Mouse (Mus musculus): ENCODE results near the gene Nanos3. TPM values are rescaled to one million over a fixed set of nuclear protein-coding genes. Genes with fewer than 3 reads are reported as not detected.

Nanos3 gene
- polyA plus RNA-seq, 1 experiment from 2014 or later, result 5.0 TPM

DNA sequence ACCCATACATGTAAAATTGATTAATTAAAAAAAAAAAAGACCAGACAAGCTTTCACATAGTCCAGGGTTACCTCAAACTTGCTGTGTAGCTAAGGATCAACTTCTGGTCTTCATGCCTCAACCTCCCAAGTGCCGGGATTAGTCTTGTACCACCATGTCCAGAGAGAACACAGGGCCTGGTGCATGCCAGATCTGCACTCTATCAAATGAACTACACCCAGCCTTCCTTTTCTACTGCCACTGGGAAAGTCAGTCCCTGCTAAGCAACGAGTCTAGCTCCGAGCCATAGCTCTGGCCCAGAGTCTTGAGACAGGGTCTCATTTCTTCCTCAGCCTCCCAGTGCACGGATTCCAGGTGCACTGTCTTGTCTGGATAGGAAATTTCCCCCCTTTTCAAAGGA lies 28.3 kb upstream of the Nanos3 start:
- no peak overlapping the region for H3K4me2 ChIP-seq (replicated peaks; ENCODE audit: low read depth, low read length)
- H3K36me3 ChIP-seq (ENCODE audit: control insufficient read depth, insufficient read depth, low read length), result peaks cover 77% of the 10 kb centered on the region
- H3K4me3 ChIP-seq (ENCODE audit: low read depth, low read length), result no peak overlapping the region
- H3K9ac ChIP-seq (replicated peaks; ENCODE audit: low read depth, low read length), result no peak overlapping the region
- peaks cover under 1% of the 10 kb centered on the region; the same call in 1 of the 2 replicates for H3K4me1 ChIP-seq (ENCODE audit: control insufficient read depth, insufficient read depth, low read length)
- WGBS, result 88% methylated on average over 4 of the region's 4 CpGs
- no peaks in the 10 kb centered on the region for H3K27me3 ChIP-seq (ENCODE audit: control insufficient read depth, insufficient read depth, low read length)
- no peaks in the 10 kb centered on the region for H3K9me3 ChIP-seq (ENCODE audit: control insufficient read depth, low read depth, low read length)
- no peak overlapping the region for H3K27ac ChIP-seq (ENCODE audit: low read length)
- no peak for ATAC-seq (ENCODE audit: insufficient number of reproducible peaks, insufficient read depth, low FRiP score, low read depth)

DNA sequence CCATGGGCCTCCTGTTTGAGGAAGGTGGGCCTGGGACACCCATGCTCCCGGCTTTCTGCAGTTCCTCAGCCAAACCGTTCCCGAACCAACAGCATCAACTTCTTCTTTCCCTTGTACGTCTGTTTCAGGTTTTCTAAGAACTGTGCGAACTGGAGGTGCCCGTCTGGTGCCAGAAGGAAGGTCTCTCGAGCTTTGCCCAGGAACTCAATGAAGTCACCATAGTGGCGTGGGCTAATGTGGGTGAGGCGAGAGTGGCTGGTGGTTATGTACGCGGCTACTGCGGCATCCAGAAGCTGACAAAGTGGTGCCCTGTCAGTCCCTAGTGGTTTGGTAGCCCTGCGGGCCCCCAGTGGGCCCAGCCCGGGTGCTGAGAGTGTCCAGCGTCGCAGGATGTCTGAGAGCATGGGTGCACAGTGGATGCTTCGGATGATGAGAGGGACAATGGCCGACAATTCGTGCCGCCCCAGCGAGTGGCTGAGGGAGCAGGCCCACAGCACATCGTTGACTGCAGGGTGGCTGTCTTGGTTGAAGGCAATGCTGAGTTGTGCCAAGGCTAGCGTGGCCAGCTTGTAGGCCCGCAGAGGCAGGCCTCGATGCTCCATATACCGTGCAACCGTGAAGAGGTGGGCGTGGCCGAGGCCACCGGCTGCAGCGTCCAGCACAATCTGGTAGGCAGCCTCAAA lies 27.0 kb upstream of the Nanos3 start:
- no peak overlapping the region for H3K4me3 ChIP-seq (ENCODE audit: low read depth, low read length)
- H3K27ac ChIP-seq (ENCODE audit: low read length), result no peak overlapping the region
- H3K4me1 ChIP-seq (ENCODE audit: control insufficient read depth, insufficient read depth, low read length), result peaks cover 9% of the 10 kb centered on the region; the same call in 1 of the 2 replicates
- no peak overlapping the region for H3K4me2 ChIP-seq (replicated peaks; ENCODE audit: low read depth, low read length)
- H3K36me3 ChIP-seq (ENCODE audit: control insufficient read depth, insufficient read depth, low read length), result peaks cover 67% of the 10 kb centered on the region
- ATAC-seq (ENCODE audit: insufficient number of reproducible peaks, insufficient read depth, low FRiP score, low read depth), result no peak
- no peaks in the 10 kb centered on the region for H3K9me3 ChIP-seq (ENCODE audit: control insufficient read depth, low read depth, low read length)
- 92% methylated on average over 31 of the region's 31 CpGs for WGBS
- H3K9ac ChIP-seq (replicated peaks; ENCODE audit: low read depth, low read length), result no peak overlapping the region
- no peaks in the 10 kb centered on the region for H3K27me3 ChIP-seq (ENCODE audit: control insufficient read depth, insufficient read depth, low read length)

DNA sequence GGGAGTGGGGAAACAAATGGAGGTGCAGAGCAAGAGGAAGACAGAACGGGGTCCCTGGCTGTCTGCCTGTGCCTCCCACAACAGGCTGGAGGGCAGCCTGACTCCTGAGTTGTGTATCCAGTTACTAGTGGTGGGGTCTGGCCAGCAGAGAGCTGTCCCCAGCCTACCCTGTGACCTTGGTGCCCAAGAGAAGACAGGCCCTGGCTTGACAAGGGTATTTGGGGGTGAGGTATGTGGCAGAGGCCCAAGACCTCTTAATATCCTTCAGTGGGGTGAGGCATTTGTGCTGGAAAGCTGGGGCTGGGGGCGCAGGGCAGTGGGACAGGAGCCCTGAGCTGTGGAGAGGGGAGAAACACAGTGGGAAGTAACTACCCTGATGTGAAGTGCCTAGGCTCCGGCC lies 26.2 kb upstream of the Nanos3 start:
- Histone ChIP-seq H3K4me1 (ENCODE audit: control insufficient read depth, insufficient read depth, low read length) (peaks cover 9% of the 10 kb centered on the region; the same call in 1 of the 2 replicates), H3K4me3 (ENCODE audit: low read depth, low read length) (no peak overlapping the region), H3K36me3 (ENCODE audit: control insufficient read depth, insufficient read depth, low read length) (peaks cover 63% of the 10 kb centered on the region), H3K9me3 (ENCODE audit: control insufficient read depth, low read depth, low read length) (no peaks in the 10 kb centered on the region), H3K4me2 (replicated peaks; ENCODE audit: low read depth, low read length) (no peak overlapping the region), H3K27me3 (ENCODE audit: control insufficient read depth, insufficient read depth, low read length) (no peaks in the 10 kb centered on the region), H3K27ac (ENCODE audit: low read length) (no peak overlapping the region), H3K9ac (replicated peaks; ENCODE audit: low read depth, low read length) (no peak overlapping the region)
- WGBS, result 93% methylated on average over 3 of the region's 3 CpGs
- ATAC-seq (ENCODE audit: insufficient number of reproducible peaks, insufficient read depth, low FRiP score, low read depth), result no peak

GRCm38 (mm10) chr8:84210167-84210791 lies 25.3 kb upstream of the Nanos3 start:
- Histone ChIP-seq H3K36me3 (ENCODE audit: control insufficient read depth, insufficient read depth, low read length) (peaks cover 60% of the 10 kb centered on the region), H3K9ac (replicated peaks; ENCODE audit: low read depth, low read length) (no peak overlapping the region)

GRCm38 (mm10) chr8:84208381-84209380 lies 23.7 kb upstream of the Nanos3 start:
- ATAC-seq (ENCODE audit: insufficient number of reproducible peaks, insufficient read depth, low FRiP score, low read depth), result no peak
- H3K36me3 ChIP-seq (ENCODE audit: control insufficient read depth, insufficient read depth, low read length), result peaks cover 50% of the 10 kb centered on the region
- 63% methylated on average over 17 of the region's 17 CpGs for WGBS
- H3K27me3 ChIP-seq (ENCODE audit: control insufficient read depth, insufficient read depth, low read length), result no peaks in the 10 kb centered on the region
- peak overlapping the region; percentile 55 for H3K27ac ChIP-seq (ENCODE audit: low read length)
- no peak overlapping the region for H3K4me3 ChIP-seq (ENCODE audit: low read depth, low read length)
- peaks cover 14% of the 10 kb centered on the region; the same call in 1 of the 2 replicates for H3K4me1 ChIP-seq (ENCODE audit: control insufficient read depth, insufficient read depth, low read length)
- H3K9me3 ChIP-seq (ENCODE audit: control insufficient read depth, low read depth, low read length), result no peaks in the 10 kb centered on the region
- no peak overlapping the region for H3K4me2 ChIP-seq (replicated peaks; ENCODE audit: low read depth, low read length)
- no peak overlapping the region for H3K9ac ChIP-seq (replicated peaks; ENCODE audit: low read depth, low read length)

More at GRCm38 (mm10) chr8:84210167-84210791, 25.3 kb upstream of the Nanos3 start:
- WGBS, result 59% methylated on average over 34 of the region's 34 CpGs
- Histone ChIP-seq H3K4me2 (replicated peaks; ENCODE audit: low read depth, low read length) (no peak overlapping the region), H3K27me3 (ENCODE audit: control insufficient read depth, insufficient read depth, low read length) (no peaks in the 10 kb centered on the region), H3K27ac (ENCODE audit: low read length) (no peak overlapping the region), H3K9me3 (ENCODE audit: control insufficient read depth, low read depth, low read length) (no peaks in the 10 kb centered on the region), H3K4me3 (ENCODE audit: low read depth, low read length) (no peak overlapping the region), H3K4me1 (ENCODE audit: control insufficient read depth, insufficient read depth, low read length) (peaks cover 9% of the 10 kb centered on the region; the same call in 1 of the 2 replicates)
- peak; percentile 67 for ATAC-seq (ENCODE audit: insufficient number of reproducible peaks, insufficient read depth, low FRiP score, low read depth)

DNA sequence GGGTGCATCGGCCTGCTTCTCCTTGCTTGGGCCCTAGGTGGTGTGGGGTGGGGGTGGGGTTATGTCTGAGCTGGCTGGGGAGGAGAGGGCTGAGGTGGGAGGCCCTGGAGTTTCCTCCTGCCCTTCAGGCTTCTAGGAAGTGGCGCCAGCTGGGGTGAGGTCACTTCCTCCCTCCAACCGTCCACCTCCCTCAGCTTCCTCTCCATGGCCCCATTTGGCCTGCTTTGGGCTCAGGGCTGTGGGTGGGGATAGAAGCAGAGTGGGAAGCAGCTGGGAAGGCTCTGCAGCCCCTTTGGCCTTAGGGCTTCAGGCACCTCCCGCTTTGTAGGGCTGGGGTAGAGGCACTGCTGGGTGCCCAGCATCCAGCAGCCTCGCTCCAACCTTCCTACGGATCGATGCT lies 22.8 kb upstream of the Nanos3 start:
- Histone ChIP-seq H3K9me3 (ENCODE audit: control insufficient read depth, low read depth, low read length) (no peaks in the 10 kb centered on the region), H3K9ac (replicated peaks; ENCODE audit: low read depth, low read length) (no peak overlapping the region; the same call in 1 of the 2 replicates), H3K27me3 (ENCODE audit: control insufficient read depth, insufficient read depth, low read length) (no peaks in the 10 kb centered on the region), H3K4me2 (replicated peaks; ENCODE audit: low read depth, low read length) (0 out of 2 replicates have a peak overlapping the region, but pooled peaks have one; percentile 14), H3K4me3 (ENCODE audit: low read depth, low read length) (no peak overlapping the region), H3K36me3 (ENCODE audit: control insufficient read depth, insufficient read depth, low read length) (peaks cover 43% of the 10 kb centered on the region), H3K4me1 (ENCODE audit: control insufficient read depth, insufficient read depth, low read length) (peaks cover 20% of the 10 kb centered on the region; the same call in 1 of the 2 replicates), H3K27ac (ENCODE audit: low read length) (peak overlapping the region; percentile 55)
- ATAC-seq (ENCODE audit: insufficient number of reproducible peaks, insufficient read depth, low FRiP score, low read depth), result no peak
- WGBS, result 48% methylated on average over 7 of the region's 7 CpGs

DNA sequence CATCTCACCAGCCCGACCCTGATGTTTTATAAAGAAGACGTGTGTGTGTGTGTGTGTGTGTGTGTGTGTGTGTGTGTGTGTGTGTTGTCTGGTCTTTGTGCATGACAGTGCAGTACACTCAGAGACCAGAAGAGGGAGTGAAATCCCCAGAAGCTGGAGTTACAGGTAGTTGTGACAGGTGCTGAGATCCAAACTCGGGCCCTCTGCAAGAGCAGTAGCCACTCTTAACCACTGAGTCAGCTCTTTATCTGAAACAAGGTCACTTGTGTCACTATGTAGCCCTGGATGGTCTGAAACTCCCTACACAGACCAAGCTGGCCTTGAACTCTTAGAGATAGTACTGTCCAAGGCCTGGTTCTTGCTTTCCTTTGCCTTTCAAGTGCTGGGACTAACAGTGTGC lies 21.6 kb upstream of the Nanos3 start:
- Histone ChIP-seq H3K4me3 (ENCODE audit: low read depth, low read length) (no peak overlapping the region), H3K4me1 (ENCODE audit: control insufficient read depth, insufficient read depth, low read length) (peaks cover 31% of the 10 kb centered on the region), H3K27ac (ENCODE audit: low read length) (no peak overlapping the region), H3K9me3 (ENCODE audit: control insufficient read depth, low read depth, low read length) (no peaks in the 10 kb centered on the region), H3K9ac (replicated peaks; ENCODE audit: low read depth, low read length) (no peak overlapping the region), H3K27me3 (ENCODE audit: control insufficient read depth, insufficient read depth, low read length) (no peaks in the 10 kb centered on the region), H3K36me3 (ENCODE audit: control insufficient read depth, insufficient read depth, low read length) (peaks cover 37% of the 10 kb centered on the region), H3K4me2 (replicated peaks; ENCODE audit: low read depth, low read length) (no peak overlapping the region)
- no peak for ATAC-seq (ENCODE audit: insufficient number of reproducible peaks, insufficient read depth, low FRiP score, low read depth)
- 87% methylated on average over 3 of the region's 3 CpGs for WGBS

DNA sequence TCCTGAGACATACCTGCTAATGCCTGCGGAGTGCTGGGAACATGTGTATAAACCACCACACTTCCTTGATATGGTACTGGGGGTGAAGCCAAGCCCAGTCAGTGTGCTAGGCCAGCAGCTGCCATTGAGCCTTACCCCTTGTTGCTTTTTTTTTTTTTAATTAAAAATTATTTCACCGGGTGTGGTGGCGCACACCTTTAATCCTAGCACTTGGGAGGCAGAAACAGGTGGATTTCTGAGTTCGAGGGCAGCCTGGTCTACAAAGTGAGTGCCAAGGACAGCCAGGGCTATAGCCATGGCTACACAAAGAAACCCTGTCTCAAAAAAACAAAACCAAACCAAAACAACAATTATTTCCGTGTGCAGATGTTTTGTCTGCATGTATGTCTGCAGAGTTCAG lies 20.1 kb upstream of the Nanos3 start:
- H3K4me1 ChIP-seq (ENCODE audit: control insufficient read depth, insufficient read depth, low read length), result peaks cover 40% of the 10 kb centered on the region
- H3K36me3 ChIP-seq (ENCODE audit: control insufficient read depth, insufficient read depth, low read length), result peaks cover 27% of the 10 kb centered on the region
- no peak for ATAC-seq (ENCODE audit: insufficient number of reproducible peaks, insufficient read depth, low FRiP score, low read depth)
- no peaks in the 10 kb centered on the region for H3K27me3 ChIP-seq (ENCODE audit: control insufficient read depth, insufficient read depth, low read length)
- H3K27ac ChIP-seq (ENCODE audit: low read length), result no peak overlapping the region
- H3K9me3 ChIP-seq (ENCODE audit: control insufficient read depth, low read depth, low read length), result no peaks in the 10 kb centered on the region
- H3K9ac ChIP-seq (replicated peaks; ENCODE audit: low read depth, low read length), result no peak overlapping the region
- WGBS, result 92% methylated on average over 5 of the region's 5 CpGs
- H3K4me3 ChIP-seq (ENCODE audit: low read depth, low read length), result no peak overlapping the region
- H3K4me2 ChIP-seq (replicated peaks; ENCODE audit: low read depth, low read length), result no peak overlapping the region
